Mouse (Mus musculus): Measurements from ENCODE around the gene Scube1.

DNA sequence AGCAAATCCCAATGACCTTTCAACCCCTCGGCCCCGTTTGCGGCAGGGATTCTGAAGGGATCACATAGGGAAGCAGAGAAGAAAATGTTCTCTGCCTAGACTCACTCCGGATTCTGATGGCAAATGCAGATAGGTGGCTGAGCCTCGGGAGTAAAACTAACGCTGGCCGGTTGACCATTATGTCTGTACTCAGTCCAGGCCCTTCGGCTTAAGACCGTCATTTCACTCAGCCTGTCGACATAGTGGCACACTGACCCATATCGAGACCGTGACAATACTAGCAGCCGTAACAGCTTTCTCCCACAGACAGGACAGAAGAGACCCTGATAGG, 24.3 kb downstream of the Scube1 start:
- TF ChIP-seq GATA1 (IDR thresholded peaks at IDR 0.05; ENCODE audit: borderline replicate concordance, low read length) (no peak), CTCF (IDR thresholded peaks at IDR 0.05; ENCODE audit: low read depth, low read length) (no peak), POLR2AphosphoS5 (IDR thresholded peaks at IDR 0.05; ENCODE audit: insufficient replicate concordance, low read depth, low read length) (no peak), TAL1 (conservative IDR thresholded peaks at IDR 0.05; ENCODE audit: low read depth, low read length) (no peak)
